Mouse (Mus musculus): Measurements from ENCODE around the gene Klhdc7a. TPM values are rescaled to one million over a fixed set of nuclear protein-coding genes. Genes with fewer than 3 reads are reported as not detected.

The Klhdc7a gene
- polyA plus RNA-seq, 1 experiment from 2014 or later = 1.7 TPM

DNA sequence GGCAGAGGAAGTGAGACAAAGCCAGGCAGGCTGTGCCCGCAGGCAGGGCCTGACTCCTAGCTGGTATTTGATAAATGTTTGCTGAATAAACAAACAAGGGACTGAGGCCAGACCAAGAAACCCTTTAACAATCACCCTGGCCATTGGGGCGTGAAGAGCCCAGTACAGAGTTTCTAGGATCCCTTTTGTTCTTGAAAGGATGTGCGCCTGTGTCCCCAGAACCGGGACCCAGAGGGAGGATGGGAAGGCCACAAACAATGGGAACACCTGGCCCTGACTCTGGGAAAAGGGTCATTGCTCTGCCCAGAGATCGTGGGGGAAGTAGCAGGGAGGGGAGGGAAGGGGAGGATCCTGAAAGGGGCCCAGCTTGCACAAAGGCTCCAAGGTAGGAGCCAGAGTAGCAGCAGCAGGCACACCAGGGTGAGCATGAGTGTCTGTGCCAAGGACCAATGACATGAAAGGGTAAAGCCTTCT lies 9.5 kb upstream of the Klhdc7a start:
- Histone ChIP-seq H3K4me2 (replicated peaks; ENCODE audit: low read depth) (no peak overlapping the region), H3K9me3 (ENCODE audit: control insufficient read depth, low read length) (no peaks in the 10 kb centered on the region), H3K27ac (replicated peaks) (peak overlapping the region; percentile 56), H3K9ac (ENCODE audit: low read length) (no peak overlapping the region), H3K36me3 (ENCODE audit: control insufficient read depth, insufficient read depth, low read length) (no peaks in the 10 kb centered on the region), H3K4me1 (replicated peaks; ENCODE audit: control insufficient read depth, insufficient read depth) (no peaks in the 10 kb centered on the region), H3K27me3 (ENCODE audit: control insufficient read depth, insufficient read depth, low read length) (no peaks in the 10 kb centered on the region), H3K4me3 (ENCODE audit: low read depth, low read length) (no peak overlapping the region)
- peak; percentile 40; the same call in 1 of the 2 replicates for ATAC-seq (ENCODE audit: low FRiP score, low TSS enrichment)
- peak; percentile 47 for DNase-seq (ENCODE audit: low spot score)
- no peak for TF ChIP-seq EP300 (optimal IDR thresholded peaks at IDR 0.05)
- no peak for TF ChIP-seq CTCF (IDR thresholded peaks at IDR 0.05; ENCODE audit: low read depth)
- 19% methylated on average over 5 of the region's 5 CpGs for WGBS

DNA sequence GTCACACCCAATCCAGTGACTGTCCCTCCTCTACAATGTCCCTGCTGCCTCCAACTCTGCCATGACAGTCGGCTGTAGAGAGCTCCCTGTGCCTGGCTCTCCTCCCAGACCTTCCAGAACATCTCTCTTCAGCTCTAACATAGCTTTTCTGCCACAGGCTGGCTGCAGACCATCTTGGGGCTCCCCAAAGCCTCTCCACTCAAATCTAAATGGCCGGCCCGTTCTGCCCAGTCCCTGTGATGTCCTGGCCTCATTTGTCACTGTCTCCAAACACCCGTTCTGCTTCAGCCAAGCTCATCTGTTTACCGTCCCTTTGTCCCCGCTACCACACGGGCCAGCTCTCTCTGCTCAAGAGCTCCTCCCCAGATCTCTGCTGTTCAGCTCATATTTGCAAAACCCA lies 6.7 kb upstream of the Klhdc7a start:
- Histone ChIP-seq H3K4me3 (ENCODE audit: low read depth, low read length) (no peak overlapping the region), H3K4me2 (replicated peaks; ENCODE audit: low read depth) (no peak overlapping the region), H3K9ac (ENCODE audit: low read length) (no peak overlapping the region), H3K36me3 (ENCODE audit: control insufficient read depth, insufficient read depth, low read length) (no peaks in the 10 kb centered on the region), H3K27me3 (ENCODE audit: control insufficient read depth, insufficient read depth, low read length) (no peaks in the 10 kb centered on the region), H3K27ac (replicated peaks) (no peak overlapping the region), H3K4me1 (replicated peaks; ENCODE audit: control insufficient read depth, insufficient read depth) (no peaks in the 10 kb centered on the region), H3K9me3 (ENCODE audit: control insufficient read depth, low read length) (no peaks in the 10 kb centered on the region)
- DNase-seq (ENCODE audit: low spot score) = no peak
- 25% methylated on average over 7 of the region's 7 CpGs for WGBS
- TF ChIP-seq CTCF (IDR thresholded peaks at IDR 0.05; ENCODE audit: low read depth) = no peak
- no peak for TF ChIP-seq EP300 (optimal IDR thresholded peaks at IDR 0.05)
- ATAC-seq (ENCODE audit: low FRiP score, low TSS enrichment) = no peak

DNA sequence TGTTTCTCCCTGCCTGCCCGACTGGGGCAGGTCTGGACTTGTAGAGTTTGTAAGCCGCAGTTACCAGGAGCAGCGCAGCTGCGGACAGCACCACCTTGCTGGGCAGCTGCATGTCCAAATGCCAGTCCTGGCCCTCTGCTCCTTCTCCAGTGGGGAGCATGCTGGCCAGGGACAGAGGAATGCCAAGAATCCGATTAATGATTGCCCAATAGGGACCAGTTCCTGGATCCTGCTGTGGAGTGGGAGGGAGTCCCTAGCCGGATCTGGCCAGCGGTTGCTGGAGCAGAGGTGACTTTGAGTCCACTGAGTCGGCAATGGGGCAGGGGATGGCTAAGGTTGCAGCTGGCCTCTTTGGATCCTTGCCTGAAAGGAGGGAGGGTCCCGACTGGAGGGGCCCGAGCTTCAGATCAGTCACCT lies 343 bp downstream of the Klhdc7a start:
- H3K9me3 ChIP-seq (ENCODE audit: control insufficient read depth, low read length) = no peaks in the 10 kb centered on the region
- ATAC-seq (ENCODE audit: low FRiP score, low TSS enrichment) (peak; percentile 93), DNase-seq (ENCODE audit: low spot score) (peak; percentile 77)
- no peak overlapping the region for H3K4me3 ChIP-seq (ENCODE audit: low read depth, low read length)
- H3K4me1 ChIP-seq (replicated peaks; ENCODE audit: control insufficient read depth, insufficient read depth) = no peaks in the 10 kb centered on the region
- H3K36me3 ChIP-seq (ENCODE audit: control insufficient read depth, insufficient read depth, low read length) = no peaks in the 10 kb centered on the region
- peak overlapping the region; percentile 77 for H3K27ac ChIP-seq (replicated peaks)
- H3K27me3 ChIP-seq (ENCODE audit: control insufficient read depth, insufficient read depth, low read length) = no peaks in the 10 kb centered on the region
- WGBS = 14% methylated on average over 10 of the region's 10 CpGs
- TF ChIP-seq CTCF (IDR thresholded peaks at IDR 0.05; ENCODE audit: low read depth) = no peak
- TF ChIP-seq EP300 (optimal IDR thresholded peaks at IDR 0.05) = no peak
- peak overlapping the region; percentile 36; the same call in 1 of the 2 replicates for H3K4me2 ChIP-seq (replicated peaks; ENCODE audit: low read depth)
- peak overlapping the region; percentile 47; the same call in 1 of the 2 replicates for H3K9ac ChIP-seq (ENCODE audit: low read length)

DNA sequence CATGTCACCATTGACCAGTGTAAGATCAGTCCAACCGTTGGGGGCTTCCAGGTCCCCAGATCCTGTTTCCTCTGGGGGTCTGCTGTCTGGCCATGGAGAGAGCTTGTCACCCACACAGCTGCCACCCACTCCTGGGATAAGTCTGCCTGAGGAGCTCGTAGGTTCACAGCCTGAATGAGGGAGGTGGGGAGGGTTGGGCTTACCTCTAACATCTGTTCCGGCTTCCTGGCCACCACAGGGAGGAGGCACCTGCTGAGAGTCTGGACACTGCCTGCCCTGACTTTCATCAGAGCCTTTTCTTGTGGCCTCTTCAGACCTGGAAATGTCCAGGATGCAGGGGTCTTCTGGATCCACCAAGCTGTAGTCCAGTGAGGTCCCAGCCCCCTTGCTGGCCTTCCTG lies 845 bp downstream of the Klhdc7a start:
- peak overlapping the region; percentile 36; the same call in 1 of the 2 replicates for H3K4me2 ChIP-seq (replicated peaks; ENCODE audit: low read depth)
- WGBS = 27% methylated on average over 3 of the region's 3 CpGs
- H3K9ac ChIP-seq (ENCODE audit: low read length) = peak overlapping the region; percentile 47; the same call in 1 of the 2 replicates
- DNase-seq (ENCODE audit: low spot score) (peak; percentile 40), ATAC-seq (ENCODE audit: low FRiP score, low TSS enrichment) (0 out of 2 replicates have a peak, but pooled peaks have one; percentile 34)
- H3K27ac ChIP-seq (replicated peaks) = peak overlapping the region; percentile 77
- no peaks in the 10 kb centered on the region for H3K36me3 ChIP-seq (ENCODE audit: control insufficient read depth, insufficient read depth, low read length)
- TF ChIP-seq CTCF (IDR thresholded peaks at IDR 0.05; ENCODE audit: low read depth) (no peak), EP300 (optimal IDR thresholded peaks at IDR 0.05) (no peak)
- H3K4me3 ChIP-seq (ENCODE audit: low read depth, low read length) = no peak overlapping the region
- H3K4me1 ChIP-seq (replicated peaks; ENCODE audit: control insufficient read depth, insufficient read depth) = no peaks in the 10 kb centered on the region
- H3K27me3 ChIP-seq (ENCODE audit: control insufficient read depth, insufficient read depth, low read length) = no peaks in the 10 kb centered on the region
- no peaks in the 10 kb centered on the region for H3K9me3 ChIP-seq (ENCODE audit: control insufficient read depth, low read length)

DNA sequence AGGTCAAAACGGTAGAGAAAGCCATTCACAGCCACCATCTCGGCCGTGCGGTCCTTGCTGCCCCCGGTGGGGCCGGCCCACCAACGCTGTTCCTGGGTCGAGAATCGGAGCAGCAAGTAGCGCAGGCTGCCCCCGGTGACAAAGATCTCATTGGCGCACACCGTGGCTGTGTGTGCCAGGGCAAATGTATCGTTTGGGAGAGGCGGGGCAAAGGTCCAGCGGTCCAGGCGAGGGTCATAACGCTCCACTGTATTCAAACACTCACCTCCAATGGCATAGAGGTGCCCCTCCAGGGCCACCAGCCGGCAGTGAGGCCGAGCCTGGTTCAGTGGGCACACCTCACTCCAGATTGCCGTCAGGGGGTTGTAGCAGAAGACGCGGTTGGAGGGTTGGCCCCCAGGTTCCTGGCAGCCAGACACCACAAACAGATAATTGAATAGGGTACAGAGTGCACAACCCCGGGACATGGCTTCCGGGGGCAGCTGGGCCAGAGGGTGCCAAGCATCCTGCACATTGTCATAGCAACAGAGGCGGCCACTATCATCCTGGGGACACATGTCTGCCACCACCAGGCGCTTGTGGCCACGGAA lies 2.1 kb downstream of the Klhdc7a start:
- no peaks in the 10 kb centered on the region for H3K27me3 ChIP-seq (ENCODE audit: control insufficient read depth, insufficient read depth, low read length)
- no peak for ATAC-seq (ENCODE audit: low FRiP score, low TSS enrichment)
- H3K9ac ChIP-seq (ENCODE audit: low read length) = no peak overlapping the region
- no peaks in the 10 kb centered on the region for H3K36me3 ChIP-seq (ENCODE audit: control insufficient read depth, insufficient read depth, low read length)
- DNase-seq (ENCODE audit: low spot score) = no peak
- H3K4me2 ChIP-seq (replicated peaks; ENCODE audit: low read depth) = no peak overlapping the region
- H3K27ac ChIP-seq (replicated peaks) = no peak overlapping the region
- H3K4me1 ChIP-seq (replicated peaks; ENCODE audit: control insufficient read depth, insufficient read depth) = no peaks in the 10 kb centered on the region
- TF ChIP-seq CTCF (IDR thresholded peaks at IDR 0.05; ENCODE audit: low read depth) (no peak), EP300 (optimal IDR thresholded peaks at IDR 0.05) (no peak)
- WGBS = 89% methylated on average over 28 of the region's 28 CpGs
- H3K4me3 ChIP-seq (ENCODE audit: low read depth, low read length) = no peak overlapping the region
- no peaks in the 10 kb centered on the region for H3K9me3 ChIP-seq (ENCODE audit: control insufficient read depth, low read length)

DNA sequence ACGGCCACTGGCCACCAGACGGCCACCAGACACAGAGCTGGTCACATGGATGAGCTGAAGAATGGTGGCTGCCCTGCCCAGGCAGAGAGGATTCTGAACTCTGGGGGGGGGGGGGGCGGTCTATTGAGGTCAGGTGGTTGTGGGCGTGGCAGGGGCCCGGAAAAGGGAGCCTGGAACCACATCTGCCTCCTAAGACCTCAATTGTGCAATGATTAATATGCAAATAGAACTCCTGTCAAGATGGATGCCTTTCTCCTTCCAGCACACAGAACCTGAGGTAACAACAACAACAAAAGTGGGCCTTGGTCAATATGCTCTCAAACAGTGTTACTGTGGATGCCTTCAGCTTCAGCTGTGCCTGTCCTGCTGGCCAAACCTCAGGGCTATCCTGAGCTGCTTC lies 3.4 kb downstream of the Klhdc7a start:
- no peaks in the 10 kb centered on the region for H3K36me3 ChIP-seq (ENCODE audit: control insufficient read depth, insufficient read depth, low read length)
- H3K4me2 ChIP-seq (replicated peaks; ENCODE audit: low read depth) = no peak overlapping the region
- H3K27ac ChIP-seq (replicated peaks) = no peak overlapping the region
- H3K9me3 ChIP-seq (ENCODE audit: control insufficient read depth, low read length) = no peaks in the 10 kb centered on the region
- H3K4me1 ChIP-seq (replicated peaks; ENCODE audit: control insufficient read depth, insufficient read depth) = no peaks in the 10 kb centered on the region
- TF ChIP-seq CTCF (IDR thresholded peaks at IDR 0.05; ENCODE audit: low read depth) (no peak), EP300 (optimal IDR thresholded peaks at IDR 0.05) (no peak)
- ATAC-seq (ENCODE audit: low FRiP score, low TSS enrichment) (no peak), DNase-seq (ENCODE audit: low spot score) (no peak)
- H3K9ac ChIP-seq (ENCODE audit: low read length) = no peak overlapping the region
- no peaks in the 10 kb centered on the region for H3K27me3 ChIP-seq (ENCODE audit: control insufficient read depth, insufficient read depth, low read length)
- 77% methylated on average over 4 of the region's 5 CpGs for whole genome bisulfite sequencing
- no peak overlapping the region for H3K4me3 ChIP-seq (ENCODE audit: low read depth, low read length)

All from stomach, postnatal 0 days (tissue).